Mouse (Mus musculus) myocyte (in vitro differentiated cells): ENCODE results near the gene Actr6. TPM values are rescaled to one million over a fixed set of nuclear protein-coding genes. Genes with fewer than 3 reads are reported as not detected.

Experiments
- H3K27me3 ChIP-seq: one replicate; pipeline ENCODE4 v1.6.1; 2011; ENCODE audit not compliant: control insufficient read depth, insufficient read depth, insufficient read length
- H3K36me3 ChIP-seq: one replicate; pipeline ENCODE4 v1.6.1; 2011; ENCODE audit not compliant: control insufficient read depth, insufficient read depth
- H3K4me2 ChIP-seq: one replicate; pipeline ENCODE4 v1.6.1; 2011; ENCODE audit warnings: low read depth, control low read depth
- H3K4me3 ChIP-seq: one replicate; pipeline ENCODE4 v1.5.1; 2011; ENCODE audit warnings: mild to moderate bottlenecking, control low read depth, moderate library complexity
- H3K79me2 ChIP-seq: one replicate; pipeline ENCODE4 v1.6.1; 2011; ENCODE audit not compliant: control insufficient read depth, insufficient read depth
- H3ac ChIP-seq: one replicate; pipeline ENCODE4 v1.6.1; 2011; ENCODE audit not compliant: control insufficient read depth, insufficient read length
- CEBPB ChIP-seq: IDR thresholded peaks from 2 replicates; pipeline ENCODE4 v1.6.1; 2011; ENCODE audit warnings: mild to moderate bottlenecking, moderate library complexity; ENCODE audit not compliant: poor library complexity, insufficient read depth, severe bottlenecking
- E2F4 ChIP-seq: IDR thresholded peaks from one replicate; pipeline ENCODE4 v1.6.1; 2011; ENCODE audit warnings: mild to moderate bottlenecking, control low read depth, moderate library complexity; ENCODE audit not compliant: insufficient read depth
- MAX ChIP-seq: IDR thresholded peaks from one replicate; pipeline ENCODE4 v1.6.1; 2011; ENCODE audit warnings: low read depth, mild to moderate bottlenecking, control low read depth
- MYOD1 ChIP-seq, 3 experiments: IDR thresholded peaks; one replicate each; pipeline ENCODE4 v1.6.1; 2011; ENCODE audit warnings: control low read depth in 2 of 3, low read depth in 2 of 3, mild to moderate bottlenecking in 2 of 3, moderate library complexity in 1 of 3; ENCODE audit not compliant: insufficient read length in 2 of 3, control insufficient read depth in 1 of 3
- MYOG ChIP-seq, 3 experiments: IDR thresholded peaks; one replicate each; pipeline ENCODE4 v1.6.1; 2011; ENCODE audit warnings: control low read depth in 2 of 3, low read depth in 2 of 3, mild to moderate bottlenecking in 2 of 3; ENCODE audit not compliant: insufficient read length in 2 of 3, control insufficient read depth in 1 of 3, insufficient read depth in 1 of 3
- POLR2A ChIP-seq: IDR thresholded peaks from one replicate; pipeline ENCODE4 v1.6.1; 2011; ENCODE audit warnings: low read depth, mild to moderate bottlenecking, control low read depth, moderate library complexity; ENCODE audit not compliant: insufficient read length
- POLR2AphosphoS2 ChIP-seq: IDR thresholded peaks from one replicate; pipeline ENCODE4 v1.6.1; 2011; ENCODE audit warnings: low read depth, control low read depth; ENCODE audit not compliant: insufficient read length
- REST ChIP-seq: IDR thresholded peaks from one replicate; pipeline ENCODE4 v1.6.1; 2011; ENCODE audit warnings: mild to moderate bottlenecking, control low read depth, moderate library complexity; ENCODE audit not compliant: insufficient read depth, insufficient read length
- SRF ChIP-seq: IDR thresholded peaks from one replicate; pipeline ENCODE4 v1.6.1; 2011; ENCODE audit warnings: low read depth; ENCODE audit not compliant: control insufficient read depth, insufficient read length
- TCF12 ChIP-seq: IDR thresholded peaks from one replicate; pipeline ENCODE4 v1.6.1; 2011; ENCODE audit warnings: mild to moderate bottlenecking, control low read depth; ENCODE audit not compliant: poor library complexity, insufficient read depth, severe bottlenecking
- TCF3 ChIP-seq: IDR thresholded peaks from one replicate; pipeline ENCODE4 v1.6.1; 2011; ENCODE audit warnings: low read depth, control low read depth; ENCODE audit not compliant: insufficient read length
- USF1 ChIP-seq: IDR thresholded peaks from one replicate; pipeline ENCODE4 v1.6.1; 2011; ENCODE audit warnings: low read depth, mild to moderate bottlenecking, control low read depth, moderate library complexity
- polyA plus RNA-seq: library from polyadenylated mRNA; unstranded; fragments of >200 nt; fragmentation: generic; extraction: Trizol; gene quantifications from one replicate; pipeline ENCODE4 v1.2.1, GENCODE M21; 2012; ENCODE audit warnings: missing spikeins

Gene Actr6
- 4.5 TPM for polyA plus RNA-seq

GRCm38 (mm10) chr10:89732001-89732794 lies at the start of gene Actr6:
TSS of gene Actr6 (minus strand) at chr10:89732295.
- H3K79me2 ChIP-seq: peaks cover 16% of the 10 kb centered on the region
- H3ac ChIP-seq: peak within 1 kb of the TSS; percentile 77
- peak within 1 kb of the TSS; percentile 88 for H3K4me2 ChIP-seq
- H3K27me3 ChIP-seq: no peaks in the 10 kb centered on the region
- H3K4me3 ChIP-seq: peak within 1 kb of the TSS; percentile 53
- H3K36me3 ChIP-seq: peaks cover 1% of the 10 kb centered on the region
- peak; percentile 33 for TF ChIP-seq E2F4
- no peak for TF ChIP-seq REST
- no peak for TF ChIP-seq MYOD1 (IDR thresholded peaks at IDR 0.05; ENCODE audit: control insufficient read depth in 1 of 3, insufficient read length in 2 of 3, low read depth in 2 of 3)
- no peak for TF ChIP-seq MYOG (IDR thresholded peaks at IDR 0.05; ENCODE audit: control insufficient read depth in 1 of 3, insufficient read depth in 1 of 3, insufficient read length in 2 of 3, low read depth in 2 of 3)
- TF ChIP-seq USF1: no peak
- TF ChIP-seq TCF3: no peak
- no peak for TF ChIP-seq TCF12
- peak; percentile 65 for TF ChIP-seq MAX
- peak; percentile 89 for TF ChIP-seq POLR2AphosphoS2
- TF ChIP-seq SRF: no peak
- peak; percentile 85 for TF ChIP-seq POLR2A
- TF ChIP-seq CEBPB: no peak

GRCm38 (mm10) chr10:89776029-89776428 lies 43.9 kb upstream of the Actr6 start:
- Histone ChIP-seq H3K27me3 (no peaks in the 10 kb centered on the region), H3K4me3 (no peak overlapping the region), H3K36me3 (peaks cover 7% of the 10 kb centered on the region), H3K79me2 (peaks cover 20% of the 10 kb centered on the region), H3K4me2 (peak overlapping the region; percentile 75), H3ac (no peak overlapping the region)
- TF ChIP-seq REST (no peak), MAX (no peak), MYOG (IDR thresholded peaks at IDR 0.05; ENCODE audit: control insufficient read depth in 1 of 3, insufficient read depth in 1 of 3, insufficient read length in 2 of 3, low read depth in 2 of 3) (no peak), TCF3 (no peak), MYOD1 (IDR thresholded peaks at IDR 0.05; ENCODE audit: control insufficient read depth in 1 of 3, insufficient read length in 2 of 3, low read depth in 2 of 3) (no peak), USF1 (no peak), POLR2AphosphoS2 (no peak), SRF (no peak), POLR2A (no peak), E2F4 (no peak)

- Histone ChIP-seq H3K4me2 (no peak overlapping the region), H3ac (no peak overlapping the region), H3K79me2 (peaks cover 44% of the 10 kb centered on the region), H3K27me3 (no peaks in the 10 kb centered on the region), H3K36me3 (no peaks in the 10 kb centered on the region), H3K4me3 (no peak overlapping the region)
- no peak for TF ChIP-seq POLR2A
- no peak for TF ChIP-seq TCF3
- no peak for TF ChIP-seq MYOD1 (IDR thresholded peaks at IDR 0.05; ENCODE audit: control insufficient read depth in 1 of 3, insufficient read length in 2 of 3, low read depth in 2 of 3)
- no peak for TF ChIP-seq POLR2AphosphoS2
- no peak for TF ChIP-seq TCF12
- TF ChIP-seq REST: no peak
- TF ChIP-seq E2F4: no peak
Observed at GRCm38 (mm10) chr10:89771894-89772293, 39.8 kb upstream of the Actr6 start.

- H3K79me2 ChIP-seq: peaks cover 62% of the 10 kb centered on the region
- no peak overlapping the region for H3K4me3 ChIP-seq
- no peak for TF ChIP-seq CEBPB
- no peak for TF ChIP-seq POLR2A
- TF ChIP-seq TCF12: no peak
- no peaks in the 10 kb centered on the region for H3K27me3 ChIP-seq
- H3K4me2 ChIP-seq: no peak overlapping the region
- H3K36me3 ChIP-seq: no peaks in the 10 kb centered on the region
- H3ac ChIP-seq: no peak overlapping the region
Observed at GRCm38 (mm10) chr10:89769096-89769495, 37.0 kb upstream of the Actr6 start.

- Histone ChIP-seq H3ac (no peak overlapping the region), H3K4me2 (no peak overlapping the region), H3K79me2 (peaks cover 68% of the 10 kb centered on the region), H3K36me3 (no peaks in the 10 kb centered on the region), H3K27me3 (no peaks in the 10 kb centered on the region), H3K4me3 (no peak overlapping the region)
- TF ChIP-seq MYOG (IDR thresholded peaks at IDR 0.05; ENCODE audit: control insufficient read depth in 1 of 3, insufficient read depth in 1 of 3, insufficient read length in 2 of 3, low read depth in 2 of 3) (no peak), POLR2AphosphoS2 (no peak), TCF3 (no peak), CEBPB (no peak), REST (no peak), POLR2A (no peak), MYOD1 (IDR thresholded peaks at IDR 0.05; ENCODE audit: control insufficient read depth in 1 of 3, insufficient read length in 2 of 3, low read depth in 2 of 3) (no peak)
Observed at GRCm38 (mm10) chr10:89768352-89769020, 36.4 kb upstream of the Actr6 start.
